Mouse (Mus musculus) T-cell, adult 66 days (primary cell): ENCODE results near the gene Ldlrad1. TPM values are rescaled to one million over a fixed set of nuclear protein-coding genes. Genes with fewer than 3 reads are reported as not detected.

Source experiments
- total RNA-seq, 2 experiments: library from RNA; stranded (reverse); gene quantifications; 3 replicates in 1 of 2; 4 replicates in 1 of 2; pipeline ENCODE4 v1.2.4; 2023

The Ldlrad1 gene
- total RNA-seq: 1 to 10 TPM in 1 of 2 experiments, not detected in 1; 1.0 TPM

GRCm38 (mm10) chr4:107208880-107209279, at the start of gene Ldlrad1:
Gene Ldlrad1, plus strand, starts transcription at chr4:107209180.

DNA sequence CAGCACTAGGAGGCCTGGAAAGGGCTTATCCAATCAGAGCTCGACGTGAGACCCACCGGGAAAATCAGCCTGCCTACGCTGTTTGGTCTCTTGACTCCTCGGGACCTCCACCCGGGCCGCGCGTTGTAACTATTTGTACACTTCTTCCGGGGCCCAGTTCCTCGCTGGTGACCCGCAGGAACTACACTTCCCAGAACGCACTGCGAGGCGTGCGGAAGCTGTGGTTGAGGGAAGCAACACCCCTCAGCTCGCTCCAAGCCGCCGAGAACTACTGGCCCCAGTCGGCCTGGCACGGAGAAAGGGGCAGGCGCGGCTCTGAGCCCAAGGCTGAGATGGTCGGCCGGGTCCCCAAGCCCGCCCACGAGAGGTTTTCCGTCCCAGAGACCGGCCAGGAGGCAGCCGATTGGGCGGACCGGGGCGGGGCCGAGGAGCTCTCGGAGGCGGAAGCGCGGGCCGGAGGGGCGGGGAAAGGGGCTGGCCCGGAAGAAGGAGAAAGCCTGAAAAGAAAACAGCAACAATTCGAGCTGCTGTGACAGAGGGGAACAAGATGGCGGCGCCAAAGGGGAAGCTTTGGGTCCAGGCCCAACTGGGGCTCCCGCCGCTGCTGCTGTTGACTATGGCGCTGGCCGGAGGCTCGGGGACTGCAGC, 30.7 kb upstream of the Ldlrad1 start, which contains the start of gene Tmem59:
Tmem59 (plus strand) TSS at position 218 of the 648 bp plus-strand sequence.

GRCm38 (mm10) chr4:107178830-107179490, 30.0 kb upstream of the Ldlrad1 start, which contains the start of gene Tceanc2:
Gene Tceanc2, minus strand, starts transcription at chr4:107179116.

GRCm38 (mm10) chr4:107253125-107254091, 44.4 kb downstream of the Ldlrad1 start, which contains the start of the genes Lrrc42 and Hspb11:
Gene Lrrc42, minus strand, starts transcription at chr4:107253532.
Gene Hspb11, plus strand, starts transcription at chr4:107253593.

Other genes with a start within 250 kb of the Ldlrad1 start
- gene Mrpl37, start 142.3 kb upstream of the Ldlrad1 start, total RNA-seq: 10 to 100 TPM; 73.8 to 78.0 TPM
- 10 to 100 TPM in 1 of 2 experiments, 1 to 10 TPM in 1; 6.0 to 11.3 TPM for gene Cyb5rl, start 142.2 kb upstream of the Ldlrad1 start, total RNA-seq
- under 1 TPM in 1 of 2 experiments, not detected in 1; 0.56 TPM for gene Cdcp2, start 112.3 kb upstream of the Ldlrad1 start, total RNA-seq
- 100 to 1,000 TPM; 115 to 138 TPM for gene Tmem59, start 30.8 kb upstream of the Ldlrad1 start, total RNA-seq
- gene Tceanc2, start 30.1 kb upstream of the Ldlrad1 start, total RNA-seq: 10 to 100 TPM; 33.2 to 36.1 TPM
- gene Lrrc42, start 44.4 kb downstream of the Ldlrad1 start, total RNA-seq: 10 to 100 TPM; 51.5 to 53.0 TPM
- gene Hspb11, start 44.4 kb downstream of the Ldlrad1 start, total RNA-seq: 10 to 100 TPM; 32.1 to 41.9 TPM
- not detected for gene Dio1, start 98.0 kb downstream of the Ldlrad1 start, total RNA-seq
- gene Yipf1, start 105.2 kb downstream of the Ldlrad1 start, total RNA-seq: 10 to 100 TPM; 45.7 to 50.8 TPM
- 10 to 100 TPM; 12.2 to 12.8 TPM for gene Ndc1, start 158.6 kb downstream of the Ldlrad1 start, total RNA-seq
- not detected for gene Glis1, start 225.4 kb downstream of the Ldlrad1 start, total RNA-seq